Mouse (Mus musculus): ENCODE measurements around the gene Nanos2.

Gene Nanos2

GRCm38 (mm10) chr7:18990601-18991295 lies 3.5 kb downstream of the Nanos2 start, which contains the start of gene Mypop:
Gene Mypop (plus strand): TSS chr7:18991245.
- DNase-seq (ENCODE audit: low spot score), result peak; percentile 100

- DNase-seq (ENCODE audit: low spot score), result peak; percentile 33
Measured at GRCm38 (mm10) chr7:18991660-18992293, 4.6 kb downstream of the Nanos2 start.

- DNase-seq (ENCODE audit: low spot score), result peak; percentile 36
Measured at GRCm38 (mm10) chr7:18992294-18992675, 5.1 kb downstream of the Nanos2 start.

GRCm38 (mm10) chr7:18993036-18993435 lies 5.8 kb downstream of the Nanos2 start:
- DNase-seq (ENCODE audit: low spot score), result no peak

- DNase-seq (ENCODE audit: low spot score), result no peak
Measured at GRCm38 (mm10) chr7:18998835-18999234, 11.6 kb downstream of the Nanos2 start.

- no peak for DNase-seq (ENCODE audit: low spot score)
Measured at GRCm38 (mm10) chr7:19000421-19000820, 13.2 kb downstream of the Nanos2 start.

- DNase-seq (ENCODE audit: low spot score), result no peak
Measured at GRCm38 (mm10) chr7:19001066-19001806, 14.0 kb downstream of the Nanos2 start.

- DNase-seq (ENCODE audit: low spot score), result no peak
Measured at GRCm38 (mm10) chr7:19001807-19002085, 14.5 kb downstream of the Nanos2 start.

- DNase-seq (ENCODE audit: low spot score), result no peak
Measured at GRCm38 (mm10) chr7:19002115-19002514, 14.9 kb downstream of the Nanos2 start.

- DNase-seq (ENCODE audit: low spot score), result peak; percentile 88
Measured at GRCm38 (mm10) chr7:19002848-19003498, 15.8 kb downstream of the Nanos2 start.

GRCm38 (mm10) chr7:19003902-19004630 lies 16.9 kb downstream of the Nanos2 start, which contains the start of gene Irf2bp1:
Gene Irf2bp1 (plus strand): TSS chr7:19004044.
- DNase-seq (ENCODE audit: low spot score), result peak; percentile 92

- DNase-seq (ENCODE audit: low spot score), result peak; percentile 46
Measured at GRCm38 (mm10) chr7:19004631-19005079, 17.5 kb downstream of the Nanos2 start.

- DNase-seq (ENCODE audit: low spot score), result no peak
Measured at GRCm38 (mm10) chr7:19005417-19006121, 18.4 kb downstream of the Nanos2 start.

GRCm38 (mm10) chr7:19006476-19006875 lies 19.3 kb downstream of the Nanos2 start:
- peak; percentile 90 for DNase-seq (ENCODE audit: low spot score)

GRCm38 (mm10) chr7:19007026-19007977 lies 20.1 kb downstream of the Nanos2 start:
- DNase-seq (ENCODE audit: low spot score), result no peak

- no peak for DNase-seq (ENCODE audit: low spot score)
Measured at GRCm38 (mm10) chr7:19010581-19010980, 23.4 kb downstream of the Nanos2 start.

GRCm38 (mm10) chr7:19012025-19012621 lies 24.9 kb downstream of the Nanos2 start:
- peak; percentile 45 for DNase-seq (ENCODE audit: low spot score)

GRCm38 (mm10) chr7:19012882-19013281 lies 25.7 kb downstream of the Nanos2 start:
- DNase-seq (ENCODE audit: low spot score), result no peak

- DNase-seq (ENCODE audit: low spot score), result no peak
Measured at GRCm38 (mm10) chr7:19014452-19014851, 27.3 kb downstream of the Nanos2 start.

- no peak for DNase-seq (ENCODE audit: low spot score)
Measured at GRCm38 (mm10) chr7:19016042-19016441, 28.8 kb downstream of the Nanos2 start.
